Mouse (Mus musculus) midbrain, embryonic 11.5 days (tissue): ENCODE measurements around the gene Srxn1. TPM values are rescaled to one million over a fixed set of nuclear protein-coding genes. Genes with fewer than 3 reads are reported as not detected.

ENCODE experiments used
- ATAC-seq: fragments of 200-750 bp; cut with Nextera tagmentation; 2 replicates; pipeline ENCODE4 v1.8.0; 2017; ENCODE audit warnings: moderate TSS enrichment, moderate library complexity; ENCODE audit not compliant: low FRiP score
- DNase-seq: peaks from one replicate; pipeline ENCODE4 v3.0.0; 2015; ENCODE audit warnings: low spot score; ENCODE audit errors: missing footprints
- H3K27ac ChIP-seq: fragments of 300-500 bp; sonication (generic); 2 replicates; pipeline ENCODE4 v1.5.1; 2014; ENCODE audit warnings: low read depth, low read length
- H3K27me3 ChIP-seq: fragments of 300-500 bp; sonication (generic); 2 replicates; pipeline ENCODE4 v1.6.1; 2014; ENCODE audit warnings: mild to moderate bottlenecking, low read length, moderate library complexity, mixed read lengths; ENCODE audit not compliant: control insufficient read depth, insufficient read depth
- H3K36me3 ChIP-seq: fragments of 300-500 bp; sonication (generic); 2 replicates; pipeline ENCODE4 v1.6.1; 2014; ENCODE audit warnings: mild to moderate bottlenecking, low read length, moderate library complexity, mixed read lengths; ENCODE audit not compliant: control insufficient read depth, insufficient read depth
- H3K4me1 ChIP-seq: fragments of 300-500 bp; sonication (generic); 2 replicates; pipeline ENCODE4 v1.6.1; 2014; ENCODE audit warnings: low read length; ENCODE audit not compliant: control insufficient read depth, insufficient read depth
- H3K4me2 ChIP-seq: fragments of 300-500 bp; sonication (generic); 2 replicates; pipeline ENCODE4 v1.6.1; 2014; ENCODE audit warnings: mild to moderate bottlenecking, moderate library complexity
- H3K4me3 ChIP-seq: fragments of 300-500 bp; sonication (generic); 2 replicates; pipeline ENCODE4 v1.5.1; 2014; ENCODE audit warnings: low read depth, low read length
- H3K9ac ChIP-seq: fragments of 300-500 bp; sonication (generic); 2 replicates; pipeline ENCODE4 v1.6.1; 2014; ENCODE audit warnings: low read length
- H3K9me3 ChIP-seq: fragments of 300-500 bp; sonication (generic); 2 replicates; pipeline ENCODE4 v1.6.1; 2016; ENCODE audit warnings: low read length; ENCODE audit not compliant: control insufficient read depth
- WGBS: fragments of 180-500 bp; shearing (Covaris S2); extraction: QIAGEN DNeasy Blood & Tissue Kit; methylation state at CpG from one replicate; pipeline ENCODE4 v1.1.7; 2014; 5-methylcytosine and 5-hydroxymethylcytosine counted together
- polyA plus RNA-seq: library from polyadenylated mRNA; unstranded; fragments of >200 nt; fragmentation: Nextera tagmentation; extraction: Ambion mirVana; gene quantifications from 2 replicates; pipeline ENCODE4 v1.2.1, GENCODE M21; 2014

Srxn1 gene
- polyA plus RNA-seq, 1 experiment from 2014 or later: 14.6 TPM

- WGBS: 82% methylated on average over 6 of the region's 6 CpGs
- H3K4me3 ChIP-seq: no peak overlapping the region
- H3K27ac ChIP-seq: no peak overlapping the region
- no peak overlapping the region for H3K4me2 ChIP-seq
- H3K9ac ChIP-seq: no peak overlapping the region
- DNase-seq (peak; percentile 65), ATAC-seq (no peak)
- H3K4me1 ChIP-seq: peaks cover 5% of the 10 kb centered on the region; the same call in 1 of the 2 replicates
- no peaks in the 10 kb centered on the region for H3K36me3 ChIP-seq
- no peaks in the 10 kb centered on the region for H3K9me3 ChIP-seq
- H3K27me3 ChIP-seq: peaks cover 2% of the 10 kb centered on the region; the same call in 1 of the 2 replicates
Observed at GRCm38 (mm10) chr2:152086451-152086850, 18.9 kb upstream of the Srxn1 start.

- peaks cover 2% of the 10 kb centered on the region; the same call in 1 of the 2 replicates for H3K27me3 ChIP-seq
- no peak overlapping the region for H3K27ac ChIP-seq
- no peak overlapping the region for H3K4me2 ChIP-seq
- peaks cover 5% of the 10 kb centered on the region; the same call in 1 of the 2 replicates for H3K4me1 ChIP-seq
- no peak for ATAC-seq
- H3K4me3 ChIP-seq: no peak overlapping the region
- peak; percentile 51 for DNase-seq
- H3K9me3 ChIP-seq: no peaks in the 10 kb centered on the region
- no peaks in the 10 kb centered on the region for H3K36me3 ChIP-seq
- no peak overlapping the region for H3K9ac ChIP-seq
- WGBS: 84% methylated on average over 5 of the region's 5 CpGs
Observed at GRCm38 (mm10) chr2:152087111-152087510, 18.2 kb upstream of the Srxn1 start.

- Histone ChIP-seq H3K4me1 (peaks cover 16% of the 10 kb centered on the region), H3K9me3 (no peaks in the 10 kb centered on the region), H3K4me2 (no peak overlapping the region), H3K27me3 (peaks cover 20% of the 10 kb centered on the region), H3K36me3 (no peaks in the 10 kb centered on the region), H3K4me3 (no peak overlapping the region), H3K9ac (no peak overlapping the region), H3K27ac (no peak overlapping the region)
- peak; percentile 96 for DNase-seq
- ATAC-seq: no peak
- WGBS: 10% methylated on average over 4 of the region's 4 CpGs
Observed at GRCm38 (mm10) chr2:152089078-152089477, 16.2 kb upstream of the Srxn1 start.

- H3K9me3 ChIP-seq: no peaks in the 10 kb centered on the region
- no peak for DNase-seq
- H3K27ac ChIP-seq: no peak overlapping the region
- H3K9ac ChIP-seq: no peak overlapping the region
- 88% methylated on average over 5 of the region's 5 CpGs for WGBS
- H3K27me3 ChIP-seq: peaks cover 25% of the 10 kb centered on the region
- H3K4me2 ChIP-seq: no peak overlapping the region
- no peak overlapping the region for H3K4me3 ChIP-seq
- ATAC-seq: no peak
- no peaks in the 10 kb centered on the region for H3K36me3 ChIP-seq
- H3K4me1 ChIP-seq: peaks cover 18% of the 10 kb centered on the region
Observed at GRCm38 (mm10) chr2:152089581-152089980, 15.7 kb upstream of the Srxn1 start.

- Histone ChIP-seq H3K36me3 (no peaks in the 10 kb centered on the region), H3K4me1 (peaks cover 26% of the 10 kb centered on the region), H3K9me3 (no peaks in the 10 kb centered on the region), H3K27me3 (peaks cover 33% of the 10 kb centered on the region), H3K9ac (no peak overlapping the region), H3K4me3 (no peak overlapping the region), H3K27ac (no peak overlapping the region), H3K4me2 (no peak overlapping the region)
- ATAC-seq: no peak
- DNase-seq: no peak
- WGBS: 86% methylated on average over 5 of the region's 5 CpGs
Observed at GRCm38 (mm10) chr2:152090486-152090885, 14.8 kb upstream of the Srxn1 start.

- Histone ChIP-seq H3K4me2 (no peak overlapping the region), H3K27me3 (peaks cover 36% of the 10 kb centered on the region), H3K4me3 (no peak overlapping the region), H3K9ac (no peak overlapping the region), H3K36me3 (no peaks in the 10 kb centered on the region), H3K27ac (no peak overlapping the region), H3K4me1 (peaks cover 23% of the 10 kb centered on the region), H3K9me3 (no peaks in the 10 kb centered on the region)
- 26% methylated on average over 12 of the region's 12 CpGs for WGBS
- DNase-seq (no peak), ATAC-seq (0 out of 2 replicates have a peak, but pooled peaks have one; percentile 19)
Observed at GRCm38 (mm10) chr2:152091342-152092056, 13.8 kb upstream of the Srxn1 start.

GRCm38 (mm10) chr2:152092927-152093326, 12.4 kb upstream of the Srxn1 start:
- 3% methylated on average over 43 of the region's 45 CpGs for WGBS
- Histone ChIP-seq H3K4me3 (peak overlapping the region; percentile 27), H3K4me2 (peak overlapping the region; percentile 43), H3K36me3 (no peaks in the 10 kb centered on the region), H3K9ac (peak overlapping the region; percentile 14), H3K4me1 (peaks cover 21% of the 10 kb centered on the region), H3K27ac (no peak overlapping the region), H3K9me3 (no peaks in the 10 kb centered on the region), H3K27me3 (peaks cover 36% of the 10 kb centered on the region)
- DNase-seq (no peak), ATAC-seq (peak; percentile 10)

- H3K4me2 ChIP-seq: peak overlapping the region; percentile 43
- peaks cover 36% of the 10 kb centered on the region for H3K27me3 ChIP-seq
- H3K4me3 ChIP-seq: peak overlapping the region; percentile 27
- H3K27ac ChIP-seq: no peak overlapping the region
- peak overlapping the region; percentile 39 for H3K9ac ChIP-seq
- no peaks in the 10 kb centered on the region for H3K9me3 ChIP-seq
- peaks cover 21% of the 10 kb centered on the region for H3K4me1 ChIP-seq
- no peak for ATAC-seq
- H3K36me3 ChIP-seq: no peaks in the 10 kb centered on the region
- peak; percentile 95 for DNase-seq
- 4% methylated on average over 49 of the region's 60 CpGs for whole genome bisulfite sequencing
Observed at GRCm38 (mm10) chr2:152093356-152093792, 11.9 kb upstream of the Srxn1 start.

- ATAC-seq (peak; percentile 33), DNase-seq (no peak)
- H3K27ac ChIP-seq: peak overlapping the region; percentile 41; the same call in 1 of the 2 replicates
- no peaks in the 10 kb centered on the region for H3K36me3 ChIP-seq
- peak overlapping the region; percentile 23 for H3K4me2 ChIP-seq
- H3K4me1 ChIP-seq: peaks cover 21% of the 10 kb centered on the region
- no peaks in the 10 kb centered on the region for H3K9me3 ChIP-seq
- no peak overlapping the region for H3K4me3 ChIP-seq
- 3% methylated on average over 29 of the region's 29 CpGs for WGBS
- H3K27me3 ChIP-seq: peaks cover 36% of the 10 kb centered on the region
- H3K9ac ChIP-seq: peak overlapping the region; percentile 27; the same call in 1 of the 2 replicates
Observed at GRCm38 (mm10) chr2:152094856-152095545, 10.3 kb upstream of the Srxn1 start.
